Mouse (Mus musculus) C2C12 (cell line): ENCODE results near the gene Hexdc. TPM values are rescaled to one million over a fixed set of nuclear protein-coding genes. Genes with fewer than 3 reads are reported as not detected.

Experiments used
- H3K27me3 ChIP-seq: one replicate; pipeline ENCODE4 v1.6.1; 2011; ENCODE audit not compliant: control insufficient read depth, insufficient read depth, insufficient read length
- H3K36me3 ChIP-seq: one replicate; pipeline ENCODE4 v1.6.1; 2011; ENCODE audit not compliant: control insufficient read depth, insufficient read depth
- H3K4me3 ChIP-seq: one replicate; pipeline ENCODE4 v1.5.1; 2011; ENCODE audit warnings: mild to moderate bottlenecking, control low read depth; ENCODE audit not compliant: poor library complexity, insufficient read depth, severe bottlenecking
- H3K79me2 ChIP-seq: one replicate; pipeline ENCODE4 v1.6.1; 2011; ENCODE audit not compliant: control insufficient read depth, insufficient read depth
- H3K79me3 ChIP-seq: one replicate; pipeline ENCODE4 v1.6.1; 2011; ENCODE audit warnings: low read depth, control low read depth
- H3ac ChIP-seq: one replicate; pipeline ENCODE3; 2011; ENCODE audit warnings: low read depth; ENCODE audit not compliant: control insufficient read depth, insufficient read length
- CEBPB ChIP-seq: IDR thresholded peaks from one replicate; pipeline ENCODE4 v1.6.1; 2011; ENCODE audit warnings: low read depth, mild to moderate bottlenecking, control low read depth, moderate library complexity
- CTCF ChIP-seq: IDR thresholded peaks from one replicate; pipeline ENCODE4 v1.5.1; 2011; ENCODE audit not compliant: control insufficient read depth, insufficient read depth, insufficient read length
- FOSL1 ChIP-seq: IDR thresholded peaks from one replicate; pipeline ENCODE4 v1.8.0; 2011; ENCODE audit warnings: mild to moderate bottlenecking, low read length; ENCODE audit not compliant: poor library complexity, insufficient read depth, severe bottlenecking
- MAX ChIP-seq: IDR thresholded peaks from one replicate; pipeline ENCODE4 v1.6.1; 2011; ENCODE audit warnings: mild to moderate bottlenecking, control low read depth
- MYOD1 ChIP-seq: IDR thresholded peaks from one replicate; pipeline ENCODE4 v1.6.1; 2011; ENCODE audit warnings: low read depth; ENCODE audit not compliant: control insufficient read depth, insufficient read length
- MYOG ChIP-seq: IDR thresholded peaks from one replicate; pipeline ENCODE4 v1.6.1; 2011; ENCODE audit not compliant: control insufficient read depth, insufficient read length; ENCODE audit errors: extremely low read depth
- USF1 ChIP-seq: IDR thresholded peaks from one replicate; pipeline ENCODE4 v1.6.1; 2011; ENCODE audit warnings: low read depth, mild to moderate bottlenecking, control low read depth, moderate library complexity
- polyA plus RNA-seq: library from polyadenylated mRNA; unstranded; fragments of >200 nt; fragmentation: generic; extraction: Trizol; gene quantifications from one replicate; pipeline ENCODE4 v1.2.1, GENCODE M21; 2012; ENCODE audit warnings: missing spikeins

Gene Hexdc
- polyA plus RNA-seq, 1 experiment: 5.4 TPM

DNA sequence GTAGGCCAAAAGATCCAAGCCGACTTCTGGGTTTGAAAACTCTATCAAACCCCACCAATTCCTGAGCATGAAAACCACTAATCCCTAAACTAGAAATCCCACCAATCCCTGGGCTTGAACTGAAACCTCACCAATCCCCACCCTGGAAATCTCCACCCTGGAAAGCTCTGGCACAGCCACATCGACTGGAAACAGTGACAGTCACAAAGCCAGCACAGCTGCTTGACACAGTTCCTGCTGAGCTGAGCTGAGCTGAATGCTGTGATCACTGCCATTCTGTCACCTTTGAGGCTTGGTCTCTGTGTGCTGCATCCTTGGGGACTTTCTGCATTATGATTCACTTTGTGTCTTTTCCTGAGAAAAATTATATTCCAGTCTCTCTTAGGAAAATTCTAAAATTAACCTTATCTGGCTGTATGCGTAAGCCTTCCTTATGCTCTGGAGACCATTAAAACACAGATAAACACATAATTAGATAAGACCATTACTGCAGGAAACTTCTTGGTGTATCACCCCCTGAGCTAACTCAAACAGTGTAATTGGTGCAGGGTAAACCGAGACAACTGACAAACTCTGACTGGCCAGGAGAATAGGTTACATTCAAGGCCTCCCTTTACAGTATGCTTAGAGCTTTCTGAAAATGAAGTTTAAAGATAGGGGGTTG is 27.5 kb downstream of the Hexdc start:
- no peak overlapping the region for H3ac ChIP-seq
- TF ChIP-seq USF1: no peak
- TF ChIP-seq CEBPB: no peak
- no peak for TF ChIP-seq MYOG
- TF ChIP-seq FOSL1: no peak
- no peak for TF ChIP-seq CTCF
- peaks cover 6% of the 10 kb centered on the region for H3K36me3 ChIP-seq
- H3K79me2 ChIP-seq: peaks cover 20% of the 10 kb centered on the region
- peaks cover 6% of the 10 kb centered on the region for H3K79me3 ChIP-seq
- no peak overlapping the region for H3K4me3 ChIP-seq
- H3K27me3 ChIP-seq: no peaks in the 10 kb centered on the region

DNA sequence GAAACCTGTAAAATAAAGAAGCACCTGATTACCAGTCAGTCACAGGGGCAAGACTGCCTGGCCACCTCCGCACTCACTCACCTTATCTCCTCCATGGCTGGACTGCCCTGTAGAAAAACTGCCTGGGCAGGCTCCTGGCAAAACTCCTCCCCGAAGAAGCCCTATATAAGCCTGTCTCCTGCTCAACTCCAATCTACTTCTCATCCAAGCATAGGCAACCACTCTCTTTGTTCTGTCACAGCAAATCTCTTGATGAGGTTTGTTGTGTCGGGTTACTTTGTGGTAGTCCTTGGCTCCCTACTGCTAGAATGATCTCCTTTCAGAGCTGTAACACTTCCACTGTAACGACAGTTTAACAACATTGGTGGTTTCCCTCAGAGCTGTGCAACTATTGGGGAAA is 28.5 kb downstream of the Hexdc start:
- H3K79me2 ChIP-seq: peaks cover 12% of the 10 kb centered on the region
- H3K79me3 ChIP-seq: peaks cover 6% of the 10 kb centered on the region
- no peaks in the 10 kb centered on the region for H3K27me3 ChIP-seq
- H3K4me3 ChIP-seq: no peak overlapping the region
- TF ChIP-seq CEBPB (no peak), FOSL1 (no peak), USF1 (no peak), MYOD1 (no peak), CTCF (no peak), MYOG (no peak), MAX (no peak)
- H3ac ChIP-seq: no peak overlapping the region
- no peaks in the 10 kb centered on the region for H3K36me3 ChIP-seq

- Histone ChIP-seq H3K79me2 (no peaks in the 10 kb centered on the region), H3K4me3 (no peak overlapping the region), H3ac (no peak overlapping the region), H3K27me3 (no peaks in the 10 kb centered on the region), H3K36me3 (no peaks in the 10 kb centered on the region), H3K79me3 (no peaks in the 10 kb centered on the region)
- TF ChIP-seq CEBPB (no peak), MYOG (no peak), USF1 (no peak), CTCF (peak; percentile 27), FOSL1 (no peak), MAX (no peak)
These were observed 31.4 kb downstream of the Hexdc start for GRCm38 (mm10) chr11:121235475-121236238.

DNA sequence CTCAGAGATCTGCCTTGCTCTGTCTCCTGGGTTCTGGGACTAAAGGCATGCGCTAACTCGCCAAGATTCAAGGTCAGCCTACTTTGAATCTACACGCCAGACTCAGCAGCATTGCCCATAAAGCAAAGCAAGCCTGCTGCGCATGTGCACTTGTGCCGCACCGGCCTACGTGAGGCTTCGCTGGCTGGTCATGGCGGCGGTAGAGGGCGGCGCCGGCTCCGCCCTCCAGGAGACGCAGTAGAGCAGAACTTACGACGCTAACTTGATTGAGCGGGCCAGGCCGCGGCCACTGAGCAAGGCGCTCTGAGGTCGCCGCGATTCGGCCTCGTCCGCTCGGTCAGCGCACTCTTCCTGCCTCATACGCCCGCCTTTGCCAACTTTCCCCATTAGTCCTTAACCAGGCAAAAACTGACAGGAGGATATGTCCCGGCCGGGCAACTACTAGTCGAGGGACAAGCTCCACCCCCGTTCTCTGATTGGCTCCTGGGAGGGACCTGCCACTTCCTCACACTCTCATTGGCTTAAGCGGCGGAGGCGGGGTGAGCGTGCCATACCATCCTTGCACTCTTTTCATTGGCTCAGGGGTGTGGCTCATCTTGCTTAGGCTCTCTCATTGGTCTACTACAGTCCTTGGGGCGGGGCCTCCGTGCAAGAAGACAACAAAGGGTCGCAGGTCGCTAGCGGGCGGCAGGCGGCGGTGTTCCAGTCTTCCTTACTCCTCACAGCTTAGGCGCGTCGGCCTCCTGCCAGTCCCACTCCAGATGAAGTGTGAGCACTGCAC is 32.5 kb downstream of the Hexdc start, which contains the start of gene Narf:
Narf (plus strand) TSS at position 690 of the 781 bp plus-strand sequence.
- TF ChIP-seq MYOG (no peak), MAX (peak; percentile 74), USF1 (no peak), CEBPB (no peak), CTCF (peak; percentile 60)
- no peaks in the 10 kb centered on the region for H3K79me3 ChIP-seq
- no peaks in the 10 kb centered on the region for H3K27me3 ChIP-seq
- H3K79me2 ChIP-seq: no peaks in the 10 kb centered on the region
- peak within 1 kb of the TSS; percentile 85 for H3ac ChIP-seq
- H3K4me3 ChIP-seq: peak within 1 kb of the TSS; percentile 67
- H3K36me3 ChIP-seq: no peaks in the 10 kb centered on the region

DNA sequence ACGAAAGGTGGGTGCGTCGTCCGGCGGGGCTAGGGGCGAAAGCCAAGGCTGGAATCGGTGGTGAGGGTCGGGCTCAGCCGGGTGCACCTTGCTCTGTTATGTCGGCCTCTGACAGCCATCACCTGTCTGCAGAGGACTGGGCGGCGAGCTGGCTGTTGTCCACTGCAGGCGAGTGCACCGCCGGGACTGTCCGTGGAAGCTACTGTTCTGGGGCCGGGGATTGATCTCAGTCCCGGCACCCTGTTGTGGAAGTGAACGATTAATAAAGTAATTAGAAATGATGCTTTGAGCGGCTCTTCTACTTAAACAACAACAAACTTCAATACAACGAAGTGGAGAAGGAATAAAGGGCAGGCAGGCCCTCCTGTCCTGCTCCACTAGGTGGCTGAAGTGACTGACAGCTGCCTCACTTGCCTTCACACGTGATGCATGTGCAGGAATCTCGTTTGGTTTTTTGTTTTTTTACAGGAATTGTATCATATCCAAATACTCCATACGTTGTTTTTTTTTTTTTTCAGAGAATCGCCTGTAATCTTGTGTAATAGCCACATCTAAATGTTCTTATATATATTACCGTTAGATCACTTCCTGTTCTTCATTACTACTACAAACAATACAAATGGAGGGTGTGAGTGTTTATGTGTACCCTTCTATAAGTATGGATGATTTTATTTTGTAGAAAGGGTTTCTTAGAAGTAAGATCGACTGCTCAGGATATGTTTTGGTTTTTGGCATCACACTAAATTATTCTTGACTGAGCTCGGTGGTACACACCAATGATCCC is 33.3 kb downstream of the Hexdc start:
- H3K79me3 ChIP-seq: no peaks in the 10 kb centered on the region
- TF ChIP-seq MYOD1: no peak
- TF ChIP-seq MYOG: no peak
- TF ChIP-seq MAX: no peak
- TF ChIP-seq CEBPB: no peak
- TF ChIP-seq FOSL1: no peak
- TF ChIP-seq USF1: peak; percentile 71
- TF ChIP-seq CTCF: peak; percentile 0
- H3K4me3 ChIP-seq: peak overlapping the region; percentile 67
- no peaks in the 10 kb centered on the region for H3K27me3 ChIP-seq
- H3K36me3 ChIP-seq: no peaks in the 10 kb centered on the region
- H3ac ChIP-seq: peak overlapping the region; percentile 53
- no peaks in the 10 kb centered on the region for H3K79me2 ChIP-seq
